Mouse (Mus musculus) midbrain, embryonic 12.5 days (tissue): ENCODE data around the gene Rnf181. TPM values are rescaled to one million over a fixed set of nuclear protein-coding genes. Genes with fewer than 3 reads are reported as not detected.

Experiments
- ATAC-seq: fragments of 200-750 bp; cut with Nextera tagmentation; 2 replicates; pipeline ENCODE4 v1.8.0; 2017; ENCODE audit warnings: low read depth, moderate TSS enrichment, moderate library complexity; ENCODE audit not compliant: low FRiP score
- H3K27ac ChIP-seq: fragments of 300-500 bp; sonication (generic); replicated peaks from 2 replicates; pipeline ENCODE4 v1.5.1; 2016; ENCODE audit warnings: mild to moderate bottlenecking
- H3K27me3 ChIP-seq: fragments of 300-500 bp; sonication (generic); 2 replicates; pipeline ENCODE4 v1.6.1; 2016; ENCODE audit warnings: mild to moderate bottlenecking
- H3K36me3 ChIP-seq: fragments of 300-500 bp; sonication (generic); 2 replicates; pipeline ENCODE4 v1.6.1; 2016
- H3K4me1 ChIP-seq: fragments of 300-500 bp; sonication (generic); 2 replicates; pipeline ENCODE4 v1.6.1; 2016
- H3K4me2 ChIP-seq: fragments of 300-500 bp; sonication (generic); replicated peaks from 2 replicates; pipeline ENCODE4 v1.6.1; 2016; ENCODE audit warnings: mild to moderate bottlenecking, moderate library complexity
- H3K4me3 ChIP-seq: fragments of 300-500 bp; sonication (generic); 2 replicates; pipeline ENCODE4 v1.5.1; 2016; ENCODE audit warnings: mild to moderate bottlenecking
- H3K9ac ChIP-seq: fragments of 300-500 bp; sonication (generic); replicated peaks from 2 replicates; pipeline ENCODE4 v1.6.1; 2016; ENCODE audit warnings: mild to moderate bottlenecking, moderate library complexity
- H3K9me3 ChIP-seq: fragments of 300-500 bp; sonication (generic); 2 replicates; pipeline ENCODE4 v1.6.1; 2016; ENCODE audit warnings: mild to moderate bottlenecking
- WGBS: fragments of 180-500 bp; shearing (Covaris S2); methylation state at CpG from one replicate; pipeline ENCODE4 v1.1.7; 2016; 5-methylcytosine and 5-hydroxymethylcytosine counted together
- polyA plus RNA-seq: library from polyadenylated mRNA; unstranded; fragments of >200 nt; fragmentation: Nextera tagmentation; extraction: Ambion mirVana; gene quantifications from 2 replicates; pipeline ENCODE4 v1.2.1, GENCODE M21; 2016

The Rnf181 gene
- polyA plus RNA-seq, 1 experiment from 2014 or later = 98.1 TPM

- H3K27me3 ChIP-seq = peaks cover 3% of the 10 kb centered on the region
- no peak overlapping the region for H3K9ac ChIP-seq
- H3K36me3 ChIP-seq = no peaks in the 10 kb centered on the region
- H3K9me3 ChIP-seq = no peaks in the 10 kb centered on the region
- no peak overlapping the region for H3K27ac ChIP-seq
- 70% methylated on average over 4 of the region's 4 CpGs for WGBS
- no peak overlapping the region for H3K4me2 ChIP-seq
- no peaks in the 10 kb centered on the region; the same call in 1 of the 2 replicates for H3K4me1 ChIP-seq
- H3K4me3 ChIP-seq = no peak overlapping the region
- no peak for ATAC-seq
These were observed 761 bp upstream of the Rnf181 start for GRCm38 (mm10) chr6:72367460-72367974.

DNA sequence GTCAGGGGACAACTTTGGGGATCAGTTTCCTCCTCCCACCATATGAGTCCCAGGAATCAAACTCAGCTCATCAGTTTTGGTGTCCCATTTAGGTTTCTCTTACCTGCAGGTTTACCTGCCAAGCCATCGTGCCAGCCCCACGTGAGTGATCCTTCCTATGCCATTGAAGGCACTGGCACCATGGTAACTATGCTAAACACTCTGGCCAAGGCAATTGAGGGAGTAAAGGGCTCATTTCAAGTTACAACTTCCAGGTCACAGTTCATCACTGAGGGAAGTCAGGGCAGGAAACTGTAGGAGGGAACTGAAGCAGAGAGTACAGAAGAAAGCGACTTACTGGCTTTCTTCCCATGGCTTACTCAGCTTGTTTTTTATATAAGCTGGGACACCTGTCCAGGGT, 452 bp downstream of the Rnf181 start:
- 60% methylated on average over 3 of the region's 3 CpGs for WGBS
- no peak overlapping the region for H3K9ac ChIP-seq
- H3K4me3 ChIP-seq = no peak overlapping the region
- H3K4me1 ChIP-seq = peaks cover 5% of the 10 kb centered on the region
- H3K4me2 ChIP-seq = no peak overlapping the region
- H3K27me3 ChIP-seq = peaks cover 3% of the 10 kb centered on the region
- no peak for ATAC-seq
- H3K36me3 ChIP-seq = no peaks in the 10 kb centered on the region
- no peaks in the 10 kb centered on the region for H3K9me3 ChIP-seq
- H3K27ac ChIP-seq = no peak overlapping the region

DNA sequence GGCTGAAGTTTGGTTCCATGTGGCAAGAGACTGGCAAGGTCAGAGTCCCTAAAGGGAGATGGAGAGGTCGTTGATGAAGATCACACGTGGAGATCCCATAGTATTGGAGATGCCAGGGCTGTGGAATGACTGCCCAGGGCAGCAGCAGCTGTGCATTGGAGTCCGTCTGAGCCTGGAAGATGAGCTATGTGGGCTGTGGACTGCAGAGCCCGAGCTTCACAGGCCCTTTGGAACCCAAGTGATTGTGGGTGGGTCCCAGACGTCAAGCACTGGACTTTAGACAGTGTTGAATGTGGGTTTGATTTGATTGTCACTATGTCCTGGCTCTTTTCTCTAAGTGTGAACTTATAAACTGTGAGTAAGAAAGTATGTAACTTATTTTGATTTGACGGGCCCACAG, 1.8 kb downstream of the Rnf181 start:
- peaks cover 3% of the 10 kb centered on the region for H3K27me3 ChIP-seq
- H3K4me1 ChIP-seq = peaks cover 13% of the 10 kb centered on the region
- no peak for ATAC-seq
- H3K9ac ChIP-seq = no peak overlapping the region
- H3K4me2 ChIP-seq = no peak overlapping the region
- H3K9me3 ChIP-seq = no peaks in the 10 kb centered on the region
- H3K4me3 ChIP-seq = no peak overlapping the region
- peaks cover 8% of the 10 kb centered on the region for H3K36me3 ChIP-seq
- no peak overlapping the region for H3K27ac ChIP-seq
- 75% methylated on average over 6 of the region's 6 CpGs for WGBS

GRCm38 (mm10) chr6:72364009-72364408, 2.7 kb downstream of the Rnf181 start:
- H3K9ac ChIP-seq = no peak overlapping the region

GRCm38 (mm10) chr6:72362132-72363028, 4.4 kb downstream of the Rnf181 start:
- under 1% methylated on average over 42 of the region's 42 CpGs for WGBS
- Histone ChIP-seq H3K9ac (peak overlapping the region; percentile 76), H3K4me2 (peak overlapping the region; percentile 69), H3K36me3 (peaks cover 32% of the 10 kb centered on the region), H3K9me3 (no peaks in the 10 kb centered on the region), H3K4me1 (peaks cover 13% of the 10 kb centered on the region), H3K4me3 (peak overlapping the region; percentile 73), H3K27ac (peak overlapping the region; percentile 70), H3K27me3 (peaks cover 3% of the 10 kb centered on the region)
- ATAC-seq = peak; percentile 100

More at GRCm38 (mm10) chr6:72364009-72364408, 2.7 kb downstream of the Rnf181 start:
- 44% methylated on average over 7 of the region's 7 CpGs for WGBS
- Histone ChIP-seq H3K4me2 (no peak overlapping the region), H3K4me1 (peaks cover 13% of the 10 kb centered on the region), H3K27me3 (peaks cover 3% of the 10 kb centered on the region), H3K36me3 (peaks cover 17% of the 10 kb centered on the region), H3K27ac (no peak overlapping the region), H3K4me3 (no peak overlapping the region), H3K9me3 (no peaks in the 10 kb centered on the region)
- ATAC-seq = no peak

DNA sequence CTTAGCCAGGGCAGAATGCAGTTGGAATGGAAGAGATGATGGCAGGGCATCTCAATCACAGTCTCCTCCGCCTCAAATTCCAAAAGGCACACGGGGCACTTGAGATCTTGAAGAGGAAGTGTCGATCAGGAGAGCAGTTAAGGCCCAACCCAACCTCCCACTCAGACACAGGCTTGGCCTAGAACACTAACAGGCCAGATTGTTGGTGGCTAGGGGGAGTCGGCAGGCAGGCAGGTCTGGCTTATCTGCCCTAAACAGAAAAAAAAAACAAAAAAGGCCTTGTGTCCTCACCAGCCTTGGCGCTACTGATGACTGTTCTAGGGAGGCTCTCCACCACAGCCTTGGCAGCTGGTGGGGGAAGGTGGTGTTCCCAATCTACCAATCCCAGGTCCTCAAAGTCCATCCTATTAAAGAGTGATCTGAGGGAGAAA, 5.6 kb downstream of the Rnf181 start:
- Histone ChIP-seq H3K4me2 (peak overlapping the region; percentile 69), H3K4me1 (peaks cover 15% of the 10 kb centered on the region), H3K9ac (peak overlapping the region; percentile 76; the same call in 1 of the 2 replicates), H3K27ac (no peak overlapping the region), H3K36me3 (peaks cover 33% of the 10 kb centered on the region), H3K27me3 (peaks cover 6% of the 10 kb centered on the region), H3K9me3 (no peaks in the 10 kb centered on the region), H3K4me3 (peak overlapping the region; percentile 73)
- ATAC-seq = no peak
- 81% methylated on average over 5 of the region's 5 CpGs for WGBS

GRCm38 (mm10) chr6:72360599-72360935, 6.2 kb downstream of the Rnf181 start:
- Histone ChIP-seq H3K4me1 (peaks cover 21% of the 10 kb centered on the region), H3K9ac (0 out of 2 replicates have a peak overlapping the region, but pooled peaks have one; percentile 8), H3K27me3 (peaks cover 8% of the 10 kb centered on the region; the same call in 1 of the 2 replicates), H3K4me3 (no peak overlapping the region), H3K4me2 (no peak overlapping the region), H3K36me3 (peaks cover 33% of the 10 kb centered on the region), H3K27ac (no peak overlapping the region), H3K9me3 (no peaks in the 10 kb centered on the region)
- no peak for ATAC-seq
- WGBS = 76% methylated on average over 7 of the region's 7 CpGs

DNA sequence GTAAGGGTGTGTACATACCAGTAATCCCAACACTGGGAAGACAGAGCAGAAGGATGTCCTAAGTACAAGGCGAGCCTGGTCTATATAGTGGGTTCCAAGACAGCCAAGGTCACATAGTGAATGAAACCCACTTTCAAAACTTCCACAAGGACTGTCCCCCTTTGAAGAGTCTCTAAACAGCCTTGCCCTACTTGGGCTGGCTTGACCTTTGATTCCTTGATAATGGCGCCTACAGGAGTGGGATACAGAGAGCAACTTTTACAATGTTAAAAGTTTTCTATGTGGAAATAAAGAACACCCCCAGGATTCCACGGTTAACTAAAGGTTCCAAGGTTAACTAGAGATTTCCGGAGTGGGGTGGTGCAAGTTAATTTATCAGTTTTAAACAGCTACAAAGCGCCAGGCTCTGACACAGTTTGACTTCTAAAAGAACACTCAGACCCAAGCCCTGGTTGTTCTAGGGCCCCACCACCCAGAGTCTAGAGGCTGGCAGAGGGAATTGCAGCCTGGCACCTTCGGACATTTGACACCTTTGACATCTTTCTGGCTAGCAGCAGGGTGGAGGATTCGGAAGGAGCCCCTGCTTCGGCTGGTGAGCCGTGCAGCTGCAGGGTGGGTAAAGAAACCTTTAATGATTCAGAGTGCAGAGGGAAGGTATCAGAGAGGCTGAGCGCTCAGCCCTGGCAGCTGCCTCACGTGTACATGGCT, 6.7 kb downstream of the Rnf181 start:
- no peak overlapping the region for H3K4me2 ChIP-seq
- H3K9me3 ChIP-seq = no peaks in the 10 kb centered on the region
- H3K27ac ChIP-seq = no peak overlapping the region
- H3K36me3 ChIP-seq = peaks cover 33% of the 10 kb centered on the region
- 0 out of 2 replicates have a peak overlapping the region, but pooled peaks have one; percentile 8 for H3K9ac ChIP-seq
- peaks cover 24% of the 10 kb centered on the region for H3K4me1 ChIP-seq
- ATAC-seq = no peak
- 86% methylated on average over 11 of the region's 11 CpGs for WGBS
- peaks cover 7% of the 10 kb centered on the region; the same call in 1 of the 2 replicates for H3K27me3 ChIP-seq
- H3K4me3 ChIP-seq = no peak overlapping the region

DNA sequence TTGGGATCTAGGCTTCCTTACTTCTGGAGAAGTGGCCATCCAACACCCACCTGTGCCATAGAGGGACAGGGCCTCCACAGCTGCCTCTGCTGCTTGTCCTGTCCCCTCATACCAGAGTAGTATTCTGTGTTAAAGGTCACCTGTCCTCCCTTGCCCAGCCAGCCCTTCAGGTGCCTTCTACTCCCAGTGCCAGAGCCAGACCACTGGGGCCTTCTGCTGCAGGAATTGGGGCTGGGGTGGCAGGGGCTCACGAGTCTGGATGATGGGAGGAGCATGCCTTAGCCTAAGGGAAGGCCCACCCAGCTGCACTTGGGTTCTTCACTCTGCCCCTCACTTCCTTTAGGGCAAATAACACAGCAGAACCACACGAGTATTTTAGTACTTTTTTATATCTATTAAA, 7.4 kb downstream of the Rnf181 start:
- peaks cover 8% of the 10 kb centered on the region for H3K27me3 ChIP-seq
- no peak overlapping the region for H3K9ac ChIP-seq
- no peak for ATAC-seq
- peaks cover 31% of the 10 kb centered on the region for H3K4me1 ChIP-seq
- no peak overlapping the region for H3K4me2 ChIP-seq
- no peak overlapping the region for H3K27ac ChIP-seq
- no peak overlapping the region for H3K4me3 ChIP-seq
- peaks cover 33% of the 10 kb centered on the region for H3K36me3 ChIP-seq
- WGBS = 78% methylated on average over 2 of the region's 2 CpGs
- H3K9me3 ChIP-seq = no peaks in the 10 kb centered on the region

DNA sequence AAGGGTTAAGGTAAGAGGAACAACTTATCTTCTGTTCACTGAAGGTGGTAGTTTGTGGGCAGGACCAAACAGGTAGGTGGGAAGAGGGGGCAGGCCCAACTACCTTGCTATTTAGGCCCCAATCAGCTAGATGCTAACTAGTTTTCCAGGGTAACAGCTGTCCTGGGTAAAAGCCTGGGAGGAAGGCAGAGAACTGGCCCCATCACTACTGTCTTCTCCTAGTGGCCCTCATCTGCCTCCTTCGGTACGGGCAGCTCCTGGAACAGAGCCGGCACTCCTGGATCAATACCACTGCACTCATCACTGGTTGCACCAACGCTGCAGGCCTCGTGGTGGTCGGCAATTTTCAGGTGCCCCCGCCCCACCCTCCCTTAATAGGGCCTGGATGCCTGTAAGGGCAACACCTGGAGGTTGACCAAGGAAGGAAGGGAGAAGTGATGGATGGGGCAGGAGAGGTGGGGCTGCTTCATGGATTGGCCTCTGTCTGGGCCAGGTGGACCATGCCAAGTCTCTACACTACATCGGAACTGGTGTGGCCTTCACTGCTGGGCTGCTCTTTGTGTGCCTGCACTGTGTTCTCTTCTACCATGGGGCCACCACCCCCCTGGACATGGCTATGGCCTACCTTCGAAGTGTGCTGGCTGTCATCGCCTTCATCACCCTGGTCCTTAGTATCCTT, 8.5 kb downstream of the Rnf181 start:
- Histone ChIP-seq H3K4me3 (no peak overlapping the region), H3K9ac (no peak overlapping the region), H3K36me3 (peaks cover 33% of the 10 kb centered on the region), H3K9me3 (no peaks in the 10 kb centered on the region), H3K27me3 (peaks cover 10% of the 10 kb centered on the region), H3K4me1 (peaks cover 31% of the 10 kb centered on the region), H3K4me2 (no peak overlapping the region), H3K27ac (no peak overlapping the region; the same call in 1 of the 2 replicates)
- ATAC-seq = no peak
- 89% methylated on average over 10 of the region's 10 CpGs for WGBS

- WGBS = 76% methylated on average over 5 of the region's 5 CpGs
These were observed 9.3 kb downstream of the Rnf181 start for GRCm38 (mm10) chr6:72357164-72358079.

More at GRCm38 (mm10) chr6:72357164-72358079, 9.3 kb downstream of the Rnf181 start:
- Histone ChIP-seq H3K4me3 (no peak overlapping the region), H3K9ac (no peak overlapping the region), H3K9me3 (no peaks in the 10 kb centered on the region), H3K4me2 (no peak overlapping the region), H3K36me3 (peaks cover 33% of the 10 kb centered on the region), H3K27ac (no peak overlapping the region; the same call in 1 of the 2 replicates), H3K27me3 (peaks cover 10% of the 10 kb centered on the region), H3K4me1 (peaks cover 32% of the 10 kb centered on the region)
- ATAC-seq = no peak
